Mouse (Mus musculus): ENCODE measurements around the gene Clp1.
A peak's percentile ranks its signal among the peaks of the same experiment; 100 is the strongest.

The Clp1 gene

DNA sequence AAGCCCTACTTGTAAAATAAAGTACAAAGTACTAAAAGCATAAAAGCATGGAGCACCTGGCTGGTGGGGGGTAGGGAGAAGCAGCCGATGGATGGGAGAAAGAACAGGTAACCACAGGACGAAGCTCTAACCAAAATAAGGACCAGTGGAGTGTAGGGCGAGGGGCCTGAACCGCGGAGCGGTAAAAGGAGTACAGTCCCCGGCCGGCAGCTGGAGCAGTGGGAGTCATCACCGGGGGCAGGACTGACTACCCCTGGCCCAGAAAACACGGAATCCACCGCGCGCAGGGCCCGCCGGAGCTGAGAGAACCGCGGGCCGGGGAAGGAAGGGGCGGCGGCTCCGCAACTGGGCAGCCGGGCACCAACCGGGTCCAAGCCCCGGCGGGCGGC lies 12.7 kb downstream of the Clp1 start:
- DNase-seq (ENCODE audit: low spot score) = no peak

DNA sequence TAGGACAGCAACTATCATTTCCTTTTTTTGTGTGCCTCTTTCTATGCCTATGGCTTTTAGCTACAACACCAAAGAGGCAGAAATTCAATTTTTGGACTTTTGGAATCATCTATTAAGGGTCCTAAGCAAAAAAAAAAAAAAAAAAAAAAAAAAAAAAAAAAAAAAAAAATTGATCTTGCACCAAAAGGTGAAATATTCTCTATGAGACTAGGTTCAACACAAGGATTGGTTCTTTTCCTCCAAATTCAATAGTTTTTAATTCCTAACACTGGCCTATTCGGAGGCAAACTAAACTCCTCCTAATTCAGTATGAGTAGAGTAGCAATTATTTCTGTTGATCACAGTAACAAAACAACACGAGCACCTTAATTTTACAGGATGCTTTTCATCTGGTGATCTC lies 15.3 kb downstream of the Clp1 start:
- DNase-seq (ENCODE audit: low spot score) = no peak

GRCm38 (mm10) chr2:84707523-84707922 lies 19.6 kb downstream of the Clp1 start:
- no peak for DNase-seq (ENCODE audit: low spot score)

- DNase-seq (ENCODE audit: low spot score) = no peak
Observed at GRCm38 (mm10) chr2:84705295-84705694, 21.9 kb downstream of the Clp1 start.

DNA sequence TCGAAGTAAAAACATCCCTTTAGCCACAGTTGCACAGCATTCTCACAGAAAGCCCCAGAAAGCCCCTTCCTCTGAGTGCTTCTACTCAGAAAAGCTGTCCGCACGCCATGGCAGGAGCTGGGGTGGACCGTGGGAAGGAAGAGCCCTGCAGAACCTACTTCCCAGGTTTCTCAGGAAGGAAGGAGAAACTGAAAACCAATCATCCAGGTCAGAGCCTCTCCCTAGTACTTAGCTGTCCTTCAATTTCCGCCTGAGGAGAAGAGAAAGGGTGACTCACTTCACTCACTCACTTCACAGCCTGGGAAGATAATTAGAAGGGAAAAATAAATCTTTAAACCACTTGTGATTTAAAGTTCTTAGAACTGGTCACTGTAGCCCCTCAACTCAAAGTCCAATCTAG lies 22.8 kb downstream of the Clp1 start:
- DNase-seq (ENCODE audit: low spot score) = no peak

- DNase-seq (ENCODE audit: low spot score) = no peak
Observed at GRCm38 (mm10) chr2:84703497-84703896, 23.7 kb downstream of the Clp1 start.

DNA sequence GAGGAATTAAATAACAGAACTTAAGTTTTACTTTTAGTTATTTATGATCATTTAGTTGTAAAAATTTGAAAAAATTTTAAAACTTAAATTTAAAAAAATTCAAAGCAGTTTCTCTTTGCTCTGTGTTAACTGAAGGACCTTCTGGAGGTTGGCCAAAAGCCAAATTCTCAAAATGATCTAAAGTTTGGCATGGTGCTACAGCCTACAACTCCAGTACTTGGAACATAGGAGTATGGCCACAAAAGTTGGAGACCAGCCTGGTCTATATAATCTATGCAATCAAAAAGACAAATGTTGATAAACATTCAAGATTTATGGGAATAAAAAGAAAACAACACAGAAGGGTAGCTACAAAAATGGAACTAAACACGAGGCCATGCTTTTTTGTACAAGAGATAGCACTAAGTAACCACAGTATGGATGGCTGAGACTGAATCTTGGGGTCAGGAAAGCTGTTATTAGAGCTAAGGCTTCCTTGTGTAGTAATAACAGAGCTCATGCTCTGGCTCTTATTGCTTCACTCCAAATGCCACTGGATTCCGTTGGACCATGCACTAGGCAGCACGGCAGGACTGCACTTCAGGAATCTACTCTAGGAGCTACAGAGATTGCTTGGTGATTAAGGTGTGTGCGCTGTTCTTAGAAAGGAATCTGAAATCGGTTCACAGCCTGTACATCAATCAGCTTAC lies 32.0 kb downstream of the Clp1 start:
- no peak for DNase-seq (ENCODE audit: low spot score)

GRCm38 (mm10) chr2:84690050-84690449 lies 37.1 kb downstream of the Clp1 start:
- DNase-seq (ENCODE audit: low spot score) = no peak

DNA sequence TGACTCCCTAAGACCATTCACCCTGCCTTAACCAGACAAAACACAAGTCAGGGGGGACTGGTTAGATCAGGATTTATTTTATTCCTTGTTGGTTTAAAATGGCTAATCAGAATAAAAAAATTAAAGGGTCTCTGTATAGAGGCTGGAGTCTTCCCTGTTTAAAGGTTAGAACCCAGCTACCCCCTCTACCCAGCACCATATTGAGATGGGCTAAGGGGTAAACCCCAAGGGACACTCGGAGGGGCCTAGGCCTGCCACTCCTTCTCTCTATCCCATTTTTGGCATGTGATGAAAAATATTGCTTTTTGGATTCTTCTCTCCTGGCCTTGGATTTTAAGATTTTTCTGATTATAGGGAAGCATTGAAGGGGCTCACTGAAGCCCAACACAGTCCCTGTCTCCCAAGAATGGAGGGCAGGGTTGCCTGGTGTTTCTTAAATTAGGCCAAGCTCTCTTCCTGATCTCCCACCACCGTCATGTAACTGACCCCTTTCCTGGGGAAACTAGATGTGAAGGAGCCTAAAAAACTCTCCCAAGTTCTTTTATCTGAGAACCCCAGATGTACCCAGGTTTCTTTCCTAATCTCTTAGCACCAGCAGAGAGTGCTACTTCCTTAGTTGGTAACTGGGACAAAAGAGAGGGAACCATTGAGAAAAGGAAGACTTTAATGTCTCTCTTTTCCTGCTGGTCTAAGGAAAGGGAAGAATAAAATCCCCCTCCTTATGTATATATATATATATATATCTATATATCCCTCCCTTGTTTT lies 38.9 kb downstream of the Clp1 start:
- DNase-seq (ENCODE audit: low spot score) = no peak

DNA sequence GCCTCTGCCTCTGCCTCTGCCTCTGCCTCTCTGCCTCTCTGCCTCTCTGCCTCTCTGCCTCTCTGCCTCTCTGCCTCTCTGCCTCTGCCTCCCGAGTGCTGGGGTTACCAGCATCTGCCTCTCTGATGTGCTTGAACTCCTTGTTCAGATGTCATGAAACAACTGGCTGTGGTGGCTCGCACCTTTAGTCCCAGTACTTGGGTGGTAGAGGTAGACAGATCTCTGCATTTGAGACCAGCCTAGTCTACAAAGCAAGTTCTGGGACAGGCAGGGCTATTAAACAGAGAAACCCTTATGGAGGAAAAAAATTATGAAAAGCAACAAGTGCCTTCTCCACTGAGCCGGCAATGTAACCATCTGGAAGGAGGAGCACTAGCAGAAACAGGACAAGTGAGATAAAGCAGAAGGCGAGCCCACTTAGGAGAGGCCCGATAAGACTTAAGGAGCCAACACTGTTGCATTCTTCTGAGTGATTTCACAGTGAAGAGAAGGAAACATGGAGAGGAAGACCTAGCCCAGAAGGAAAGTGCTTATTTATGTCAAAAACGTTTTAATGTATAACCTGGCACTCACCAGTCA lies 44.5 kb downstream of the Clp1 start:
- DNase-seq (ENCODE audit: low spot score) = no peak

- peak; percentile 68 for DNase-seq (ENCODE audit: low spot score)
Observed at GRCm38 (mm10) chr2:84679016-84679415, 48.1 kb downstream of the Clp1 start, which contains the start of gene Tmx2. Tmx2 (minus strand) TSS chr2:84679140.

- peak; percentile 85 for DNase-seq (ENCODE audit: low spot score)
Observed at GRCm38 (mm10) chr2:84677968-84678880, 48.9 kb downstream of the Clp1 start, which contains the start of the genes Gm28635 and Med19. Gm28635 (minus strand) TSS chr2:84678041. Med19 (plus strand) TSS chr2:84678402.

DNA sequence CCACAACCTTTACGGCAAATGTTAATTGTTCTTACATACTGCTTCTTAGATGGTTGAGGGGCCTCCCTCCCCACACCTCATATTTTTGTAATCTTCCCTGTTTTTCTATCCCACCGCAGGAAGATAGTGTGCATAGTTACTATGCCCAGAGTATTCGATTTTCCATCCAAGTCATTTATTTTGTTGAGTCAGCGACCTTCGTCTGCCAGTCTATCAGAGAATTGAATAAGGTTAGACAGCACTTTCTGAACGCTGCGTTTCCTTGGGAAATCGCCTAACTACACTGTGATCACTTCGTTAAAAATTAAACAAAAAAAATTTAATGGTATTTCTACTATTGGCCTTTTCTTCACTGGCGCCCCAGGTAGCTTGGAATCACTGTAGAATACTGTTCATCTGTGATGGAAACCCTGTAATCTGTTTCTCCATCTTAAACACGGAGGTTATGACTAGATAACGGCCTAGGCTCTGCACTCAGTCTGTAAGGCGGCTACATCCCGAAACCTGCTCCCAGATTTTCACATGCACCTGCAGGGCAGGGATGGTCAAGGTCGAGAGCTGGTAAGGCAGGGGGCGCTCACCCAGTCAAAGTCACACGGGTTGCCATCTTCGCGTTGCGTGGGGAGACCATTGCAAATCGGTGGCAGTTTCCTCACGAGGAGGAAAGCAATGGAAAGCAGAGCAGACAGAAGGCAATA lies 49.7 kb downstream of the Clp1 start:
- no peak for DNase-seq (ENCODE audit: low spot score)
